Mouse (Mus musculus): Measurements from ENCODE around the gene Dvl1. TPM values are rescaled to one million over a fixed set of nuclear protein-coding genes. Genes with fewer than 3 reads are reported as not detected.

The Dvl1 gene
- total and polyA plus RNA-seq, 2 experiments from 2014 or later: 2.8 to 76.4 TPM

DNA sequence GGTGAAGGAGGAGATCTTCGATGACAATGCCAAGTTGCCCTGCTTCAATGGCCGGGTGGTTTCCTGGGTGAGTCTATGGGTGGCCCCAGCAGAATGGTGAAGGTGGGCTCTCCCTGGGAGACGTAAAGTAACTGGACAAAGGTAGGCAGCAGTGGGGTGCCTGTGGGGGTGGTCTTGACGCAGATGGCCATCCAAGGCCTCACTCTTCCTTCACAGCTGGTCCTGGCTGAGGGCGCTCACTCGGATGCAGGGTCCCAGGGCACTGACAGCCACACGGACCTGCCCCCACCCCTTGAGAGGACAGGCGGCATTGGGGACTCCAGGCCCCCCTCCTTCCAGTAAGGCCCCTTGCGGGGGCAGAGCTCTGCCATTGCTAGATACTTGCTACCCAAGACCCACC, 6.2 kb downstream of the Dvl1 start:
- WGBS: 84% methylated on average over 9 of the region's 9 CpGs
- no peak for DNase-seq (ENCODE audit: low spot score)

DNA sequence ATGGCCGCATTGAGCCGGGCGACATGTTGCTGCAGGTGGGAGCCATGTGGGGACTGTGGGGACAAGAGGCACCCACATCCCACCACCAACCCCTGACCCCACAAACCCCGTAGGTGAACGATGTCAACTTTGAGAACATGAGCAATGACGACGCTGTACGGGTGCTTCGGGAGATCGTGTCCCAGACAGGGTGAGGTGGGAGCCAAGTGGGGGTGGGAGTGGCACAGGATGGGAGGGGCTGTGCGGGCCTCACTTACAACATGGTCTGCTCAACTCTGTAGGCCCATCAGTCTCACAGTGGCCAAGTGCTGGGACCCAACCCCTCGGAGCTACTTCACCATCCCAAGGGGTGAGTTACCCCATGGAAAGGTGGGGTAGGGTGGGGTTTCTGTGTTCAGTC, 7.8 kb downstream of the Dvl1 start:
- no peaks in the 10 kb centered on the region for H3K27me3 ChIP-seq (ENCODE audit: control insufficient read depth, insufficient read depth, low read length)
- H3K36me3 ChIP-seq (replicated peaks; ENCODE audit: control insufficient read depth, insufficient read depth, low read length): peaks cover 47% of the 10 kb centered on the region
- H3K9ac ChIP-seq (replicated peaks; ENCODE audit: low read depth, low read length): no peak overlapping the region
- no peak overlapping the region for H3K4me3 ChIP-seq (ENCODE audit: low read depth, low read length)
- H3K9me3 ChIP-seq (replicated peaks; ENCODE audit: control insufficient read depth, low read length): no peaks in the 10 kb centered on the region
- H3K4me2 ChIP-seq (ENCODE audit: low read depth, low read length): no peak overlapping the region
- DNase-seq (ENCODE audit: low spot score): no peak
- TF ChIP-seq CTCF (IDR thresholded peaks at IDR 0.05; ENCODE audit: low read depth) (no peak), EP300 (IDR thresholded peaks at IDR 0.05; ENCODE audit: low read depth) (no peak)
- 92% methylated on average over 12 of the region's 12 CpGs for WGBS
- H3K27ac ChIP-seq (ENCODE audit: low read depth): no peak overlapping the region
- H3K4me1 ChIP-seq (ENCODE audit: control insufficient read depth, insufficient read depth): no peaks in the 10 kb centered on the region; the same call in 1 of the 2 replicates
- ATAC-seq (ENCODE audit: insufficient read depth, low read depth): no peak

More for the DNA sequence above, 6.2 kb downstream of the Dvl1 start:
- Histone ChIP-seq H3K27ac (ENCODE audit: low read depth) (no peak overlapping the region), H3K4me3 (ENCODE audit: low read depth, low read length) (no peak overlapping the region), H3K36me3 (replicated peaks; ENCODE audit: control insufficient read depth, insufficient read depth, low read length) (peaks cover 41% of the 10 kb centered on the region), H3K9me3 (replicated peaks; ENCODE audit: control insufficient read depth, low read length) (no peaks in the 10 kb centered on the region), H3K9ac (replicated peaks; ENCODE audit: low read depth, low read length) (no peak overlapping the region), H3K4me1 (ENCODE audit: control insufficient read depth, insufficient read depth) (peaks cover 6% of the 10 kb centered on the region), H3K4me2 (ENCODE audit: low read depth, low read length) (no peak overlapping the region), H3K27me3 (ENCODE audit: control insufficient read depth, insufficient read depth, low read length) (no peaks in the 10 kb centered on the region)
- TF ChIP-seq CTCF (IDR thresholded peaks at IDR 0.05; ENCODE audit: low read depth) (no peak), EP300 (IDR thresholded peaks at IDR 0.05; ENCODE audit: low read depth) (no peak)
- ATAC-seq (ENCODE audit: insufficient read depth, low read depth): no peak

DNA sequence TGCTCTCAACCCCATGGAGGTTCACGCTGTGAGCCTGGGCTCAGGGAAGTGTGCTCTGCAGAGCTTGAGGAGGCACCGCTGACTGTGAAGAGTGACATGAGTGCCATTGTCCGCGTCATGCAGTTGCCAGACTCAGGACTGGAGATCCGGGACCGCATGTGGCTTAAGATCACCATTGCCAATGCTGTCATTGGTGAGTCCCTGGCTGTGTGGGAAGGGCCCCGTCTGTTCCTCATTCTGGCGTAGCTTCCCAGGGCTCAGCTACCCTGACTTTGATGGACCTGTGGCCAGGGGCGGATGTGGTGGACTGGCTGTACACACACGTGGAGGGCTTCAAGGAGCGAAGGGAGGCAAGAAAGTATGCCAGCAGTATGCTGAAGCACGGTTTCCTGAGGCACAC, 8.9 kb downstream of the Dvl1 start:
- Histone ChIP-seq H3K36me3 (replicated peaks; ENCODE audit: control insufficient read depth, insufficient read depth, low read length) (peaks cover 47% of the 10 kb centered on the region), H3K4me2 (ENCODE audit: low read depth, low read length) (no peak overlapping the region), H3K27ac (ENCODE audit: low read depth) (no peak overlapping the region), H3K4me3 (ENCODE audit: low read depth, low read length) (no peak overlapping the region), H3K9me3 (replicated peaks; ENCODE audit: control insufficient read depth, low read length) (no peaks in the 10 kb centered on the region), H3K27me3 (ENCODE audit: control insufficient read depth, insufficient read depth, low read length) (no peaks in the 10 kb centered on the region), H3K9ac (replicated peaks; ENCODE audit: low read depth, low read length) (no peak overlapping the region), H3K4me1 (ENCODE audit: control insufficient read depth, insufficient read depth) (no peaks in the 10 kb centered on the region; the same call in 1 of the 2 replicates)
- TF ChIP-seq CTCF (IDR thresholded peaks at IDR 0.05; ENCODE audit: low read depth) (no peak), EP300 (IDR thresholded peaks at IDR 0.05; ENCODE audit: low read depth) (no peak)
- ATAC-seq (ENCODE audit: insufficient read depth, low read depth) (no peak), DNase-seq (ENCODE audit: low spot score) (no peak)
- WGBS: 86% methylated on average over 12 of the region's 12 CpGs

DNA sequence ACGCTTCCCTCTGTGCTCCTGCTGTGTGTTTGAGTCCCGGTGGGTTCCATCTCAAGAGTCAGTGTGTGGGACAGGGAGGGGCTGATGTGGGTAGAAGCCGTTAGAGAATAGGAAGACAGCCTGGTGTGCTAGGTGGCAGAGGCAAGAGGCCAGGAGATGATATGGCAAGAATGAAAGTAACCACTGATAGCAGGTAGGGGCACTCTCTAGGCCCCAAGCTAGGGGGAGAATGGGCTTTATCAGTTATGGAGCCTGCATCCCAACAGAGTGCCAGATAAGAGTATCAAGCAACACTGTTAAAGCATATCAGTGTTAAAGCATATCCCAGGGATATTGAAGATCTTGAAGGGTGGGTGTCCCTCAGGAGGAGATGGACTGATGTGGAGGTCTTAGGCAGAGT, 9.7 kb downstream of the Dvl1 start:
- no peaks in the 10 kb centered on the region for H3K9me3 ChIP-seq (replicated peaks; ENCODE audit: control insufficient read depth, low read length)
- H3K4me2 ChIP-seq (ENCODE audit: low read depth, low read length): no peak overlapping the region
- DNase-seq (ENCODE audit: low spot score) (no peak), ATAC-seq (ENCODE audit: insufficient read depth, low read depth) (no peak)
- WGBS: 86% methylated on average over 3 of the region's 3 CpGs
- peaks cover 47% of the 10 kb centered on the region for H3K36me3 ChIP-seq (replicated peaks; ENCODE audit: control insufficient read depth, insufficient read depth, low read length)
- TF ChIP-seq EP300 (IDR thresholded peaks at IDR 0.05; ENCODE audit: low read depth) (no peak), CTCF (IDR thresholded peaks at IDR 0.05; ENCODE audit: low read depth) (no peak)
- H3K9ac ChIP-seq (replicated peaks; ENCODE audit: low read depth, low read length): no peak overlapping the region
- no peaks in the 10 kb centered on the region for H3K27me3 ChIP-seq (ENCODE audit: control insufficient read depth, insufficient read depth, low read length)
- no peak overlapping the region for H3K4me3 ChIP-seq (ENCODE audit: low read depth, low read length)
- no peak overlapping the region for H3K27ac ChIP-seq (ENCODE audit: low read depth)
- no peaks in the 10 kb centered on the region; the same call in 1 of the 2 replicates for H3K4me1 ChIP-seq (ENCODE audit: control insufficient read depth, insufficient read depth)

DNA sequence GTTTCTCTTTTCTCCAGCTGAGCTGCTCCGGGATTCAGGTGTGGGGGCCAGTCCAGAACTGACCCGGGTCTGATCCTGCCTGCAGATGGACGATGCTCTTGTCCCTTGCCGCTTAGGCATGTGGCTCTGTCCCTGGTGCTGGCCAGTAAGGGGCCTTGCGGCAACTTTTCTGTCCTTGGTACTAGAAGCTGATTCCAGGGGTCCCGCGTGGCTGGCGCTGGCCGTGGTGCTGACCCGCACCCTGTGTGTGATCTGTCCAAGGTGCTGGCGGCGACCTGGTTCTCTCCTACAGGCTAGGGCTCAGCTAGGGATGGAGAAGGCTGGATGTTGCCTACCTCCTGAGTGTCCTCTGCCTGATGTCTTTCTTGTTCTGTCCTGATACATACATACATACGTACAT, 12.1 kb downstream of the Dvl1 start:
- ATAC-seq (ENCODE audit: insufficient read depth, low read depth): peak; percentile 58
- Histone ChIP-seq H3K27me3 (ENCODE audit: control insufficient read depth, insufficient read depth, low read length) (no peaks in the 10 kb centered on the region), H3K4me2 (ENCODE audit: low read depth, low read length) (no peak overlapping the region), H3K27ac (ENCODE audit: low read depth) (no peak overlapping the region), H3K4me3 (ENCODE audit: low read depth, low read length) (no peak overlapping the region), H3K36me3 (replicated peaks; ENCODE audit: control insufficient read depth, insufficient read depth, low read length) (peaks cover 45% of the 10 kb centered on the region), H3K4me1 (ENCODE audit: control insufficient read depth, insufficient read depth) (no peaks in the 10 kb centered on the region), H3K9ac (replicated peaks; ENCODE audit: low read depth, low read length) (no peak overlapping the region), H3K9me3 (replicated peaks; ENCODE audit: control insufficient read depth, low read length) (no peaks in the 10 kb centered on the region)
- peak; percentile 25; the same call in 1 of the 2 replicates for TF ChIP-seq EP300 (IDR thresholded peaks at IDR 0.05; ENCODE audit: low read depth)
- TF ChIP-seq CTCF (IDR thresholded peaks at IDR 0.05; ENCODE audit: low read depth): no peak
- 19% methylated on average over 13 of the region's 13 CpGs for WGBS
- peak; percentile 60 for DNase-seq (ENCODE audit: low spot score)

DNA sequence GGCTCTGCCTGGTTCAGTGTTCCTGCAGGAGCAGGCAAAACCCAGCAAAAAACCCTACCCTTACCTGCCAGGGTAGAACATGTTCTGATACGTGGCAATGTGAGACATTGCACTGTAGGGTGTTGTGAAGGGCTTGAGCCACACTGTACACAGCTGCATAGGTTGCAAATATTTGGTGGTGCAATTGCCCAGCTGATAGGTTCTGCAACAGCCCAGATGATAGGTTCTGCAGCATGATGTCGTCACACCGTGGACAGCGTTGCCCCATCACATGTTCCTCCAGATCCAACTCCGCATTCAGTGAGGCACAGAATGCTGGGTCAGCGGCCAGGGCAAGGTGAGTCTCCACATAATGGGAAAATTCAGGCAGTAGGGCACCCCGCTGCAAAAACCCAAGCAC, 14.6 kb downstream of the Dvl1 start:
- Histone ChIP-seq H3K9me3 (replicated peaks; ENCODE audit: control insufficient read depth, low read length) (no peaks in the 10 kb centered on the region), H3K27ac (ENCODE audit: low read depth) (no peak overlapping the region), H3K27me3 (ENCODE audit: control insufficient read depth, insufficient read depth, low read length) (no peaks in the 10 kb centered on the region), H3K4me2 (ENCODE audit: low read depth, low read length) (no peak overlapping the region), H3K4me3 (ENCODE audit: low read depth, low read length) (no peak overlapping the region), H3K36me3 (replicated peaks; ENCODE audit: control insufficient read depth, insufficient read depth, low read length) (peaks cover 39% of the 10 kb centered on the region), H3K9ac (replicated peaks; ENCODE audit: low read depth, low read length) (no peak overlapping the region), H3K4me1 (ENCODE audit: control insufficient read depth, insufficient read depth) (no peaks in the 10 kb centered on the region)
- DNase-seq (ENCODE audit: low spot score): no peak
- no peak for ATAC-seq (ENCODE audit: insufficient read depth, low read depth)
- TF ChIP-seq CTCF (IDR thresholded peaks at IDR 0.05; ENCODE audit: low read depth) (no peak), EP300 (IDR thresholded peaks at IDR 0.05; ENCODE audit: low read depth) (no peak)
- 88% methylated on average over 7 of the region's 7 CpGs for WGBS
